19 mouse cellular contexts compared by ENCODE assay signal in genomic region chr11:58077270-58077669, GRCm38 (mm10). TPM values are rescaled to one million over a fixed set of nuclear protein-coding genes. Genes with fewer than 3 reads are reported as not detected.
"Had no signal": no experiment of that assay in that cellular context is flagged by ENCODE, and none has a peak within 500 bp of the region (broad histone marks: within the 10 kb centered on the region; RNA-seq: fewer than 3 reads in every experiment).

No protein-coding gene starts in this region.

- H3K4me2 ChIP-seq: neural tube, embryonic 15.5 days; stomach, embryonic 15.5 days had no signal

- H3K27ac ChIP-seq: neural tube, embryonic 15.5 days; stomach, embryonic 15.5 days; stomach, postnatal 0 days had no signal

- H3K27me3 ChIP-seq: neural tube, embryonic 15.5 days; stomach, embryonic 15.5 days had no signal

- H3K9me3 ChIP-seq: neural tube, embryonic 15.5 days; stomach, embryonic 15.5 days had no signal

- H3K4me1 ChIP-seq: neural tube, embryonic 15.5 days; stomach, embryonic 15.5 days had no signal

- H3K4me3 ChIP-seq: neural tube, embryonic 15.5 days; stomach, embryonic 15.5 days had no signal

- H3K9ac ChIP-seq: neural tube, embryonic 15.5 days; stomach, embryonic 15.5 days had no signal

- H3K36me3 ChIP-seq: neural tube, embryonic 15.5 days; stomach, embryonic 15.5 days had no signal

- DNase-seq: retina, postnatal 1 day; right cerebral cortex, adult 18-20 months; right cerebral cortex, postnatal 14 days; right cerebral cortex, postnatal 25 days; right cerebral cortex, postnatal 4 days; spleen, adult 18-20 months; thymus, adult 18-20 months; thymus, adult 2 months; thymus, postnatal 14 days; thymus, postnatal 25 days; thymus, postnatal 36 days; thymus, postnatal 4 days had no signal

RNA-seq across cellular contexts. Expression of gene Gm12248, which starts 15.7 kb away (rescaled TPM):
- polyA plus RNA-seq: neural tube, embryonic 14.5 days; neural tube, embryonic 15.5 days; stomach, embryonic 14.5 days; stomach, embryonic 15.5 days; stomach, embryonic 16.5 days; stomach, postnatal 0 days; urinary bladder, adult 2 months had no signal
